Mouse (Mus musculus) myocyte (in vitro differentiated cells): Measurements from ENCODE around the gene Edc3. TPM values are rescaled to one million over a fixed set of nuclear protein-coding genes. Genes with fewer than 3 reads are reported as not detected.

Source experiments
- H3K27me3 ChIP-seq: one replicate; pipeline ENCODE4 v1.6.1; 2011; ENCODE audit not compliant: control insufficient read depth, insufficient read depth, insufficient read length
- H3K36me3 ChIP-seq: one replicate; pipeline ENCODE4 v1.6.1; 2011; ENCODE audit not compliant: control insufficient read depth, insufficient read depth
- H3K4me2 ChIP-seq: one replicate; pipeline ENCODE4 v1.6.1; 2011; ENCODE audit warnings: low read depth, control low read depth
- H3K4me3 ChIP-seq: one replicate; pipeline ENCODE4 v1.5.1; 2011; ENCODE audit warnings: mild to moderate bottlenecking, control low read depth, moderate library complexity
- H3K79me2 ChIP-seq: one replicate; pipeline ENCODE4 v1.6.1; 2011; ENCODE audit not compliant: control insufficient read depth, insufficient read depth
- H3ac ChIP-seq: one replicate; pipeline ENCODE4 v1.6.1; 2011; ENCODE audit not compliant: control insufficient read depth, insufficient read length
- CEBPB ChIP-seq: IDR thresholded peaks from 2 replicates; pipeline ENCODE4 v1.6.1; 2011; ENCODE audit warnings: mild to moderate bottlenecking, moderate library complexity; ENCODE audit not compliant: poor library complexity, insufficient read depth, severe bottlenecking
- E2F4 ChIP-seq: IDR thresholded peaks from one replicate; pipeline ENCODE4 v1.6.1; 2011; ENCODE audit warnings: mild to moderate bottlenecking, control low read depth, moderate library complexity; ENCODE audit not compliant: insufficient read depth
- MAX ChIP-seq: IDR thresholded peaks from one replicate; pipeline ENCODE4 v1.6.1; 2011; ENCODE audit warnings: low read depth, mild to moderate bottlenecking, control low read depth
- MYOD1 ChIP-seq, 3 experiments: IDR thresholded peaks; one replicate each; pipeline ENCODE4 v1.6.1; 2011; ENCODE audit warnings: control low read depth in 2 of 3, low read depth in 2 of 3, mild to moderate bottlenecking in 2 of 3, moderate library complexity in 1 of 3; ENCODE audit not compliant: insufficient read length in 2 of 3, control insufficient read depth in 1 of 3
- MYOG ChIP-seq, 3 experiments: IDR thresholded peaks; one replicate each; pipeline ENCODE4 v1.6.1; 2011; ENCODE audit warnings: control low read depth in 2 of 3, low read depth in 2 of 3, mild to moderate bottlenecking in 2 of 3; ENCODE audit not compliant: insufficient read length in 2 of 3, control insufficient read depth in 1 of 3, insufficient read depth in 1 of 3
- POLR2A ChIP-seq: IDR thresholded peaks from one replicate; pipeline ENCODE4 v1.6.1; 2011; ENCODE audit warnings: low read depth, mild to moderate bottlenecking, control low read depth, moderate library complexity; ENCODE audit not compliant: insufficient read length
- POLR2AphosphoS2 ChIP-seq: IDR thresholded peaks from one replicate; pipeline ENCODE4 v1.6.1; 2011; ENCODE audit warnings: low read depth, control low read depth; ENCODE audit not compliant: insufficient read length
- REST ChIP-seq: IDR thresholded peaks from one replicate; pipeline ENCODE4 v1.6.1; 2011; ENCODE audit warnings: mild to moderate bottlenecking, control low read depth, moderate library complexity; ENCODE audit not compliant: insufficient read depth, insufficient read length
- SRF ChIP-seq: IDR thresholded peaks from one replicate; pipeline ENCODE4 v1.6.1; 2011; ENCODE audit warnings: low read depth; ENCODE audit not compliant: control insufficient read depth, insufficient read length
- TCF12 ChIP-seq: IDR thresholded peaks from one replicate; pipeline ENCODE4 v1.6.1; 2011; ENCODE audit warnings: mild to moderate bottlenecking, control low read depth; ENCODE audit not compliant: poor library complexity, insufficient read depth, severe bottlenecking
- TCF3 ChIP-seq: IDR thresholded peaks from one replicate; pipeline ENCODE4 v1.6.1; 2011; ENCODE audit warnings: low read depth, control low read depth; ENCODE audit not compliant: insufficient read length
- USF1 ChIP-seq: IDR thresholded peaks from one replicate; pipeline ENCODE4 v1.6.1; 2011; ENCODE audit warnings: low read depth, mild to moderate bottlenecking, control low read depth, moderate library complexity
- polyA plus RNA-seq: library from polyadenylated mRNA; unstranded; fragments of >200 nt; fragmentation: generic; extraction: Trizol; gene quantifications from one replicate; pipeline ENCODE4 v1.2.1, GENCODE M21; 2012; ENCODE audit warnings: missing spikeins

The Edc3 gene
- polyA plus RNA-seq, 1 experiment, result 11.0 TPM

DNA sequence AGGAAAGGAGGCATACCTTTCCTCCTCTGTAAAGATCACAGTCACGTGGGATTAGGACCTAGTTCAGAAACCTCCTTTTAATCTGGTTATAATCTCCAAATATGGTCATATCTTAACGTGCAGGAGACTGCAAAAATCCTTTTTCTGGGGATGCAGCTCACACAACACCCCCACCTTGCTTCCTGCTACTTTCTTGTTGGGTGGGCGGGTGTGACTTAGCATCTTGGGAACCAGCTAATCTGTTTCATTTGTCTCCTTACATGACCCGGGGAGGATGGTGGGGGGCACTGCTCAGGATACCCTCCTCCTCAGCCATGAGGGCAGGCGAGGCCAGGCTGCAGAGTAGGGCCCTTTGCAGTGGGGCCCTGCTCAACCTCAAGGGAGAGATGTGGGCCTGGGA, 66.7 kb downstream of the Edc3 start:
- no peaks in the 10 kb centered on the region for H3K36me3 ChIP-seq
- H3K27me3 ChIP-seq, result peaks cover 12% of the 10 kb centered on the region
- no peak overlapping the region for H3K4me3 ChIP-seq
- no peak overlapping the region for H3ac ChIP-seq
- TF ChIP-seq E2F4 (no peak), USF1 (no peak), TCF3 (no peak), SRF (no peak), MAX (no peak), POLR2AphosphoS2 (no peak), MYOG (IDR thresholded peaks at IDR 0.05; ENCODE audit: control insufficient read depth in 1 of 3, insufficient read depth in 1 of 3, insufficient read length in 2 of 3, low read depth in 2 of 3) (no peak), POLR2A (no peak), REST (no peak), TCF12 (no peak), CEBPB (no peak), MYOD1 (IDR thresholded peaks at IDR 0.05; ENCODE audit: control insufficient read depth in 1 of 3, insufficient read length in 2 of 3, low read depth in 2 of 3) (no peak)
- H3K4me2 ChIP-seq, result no peak overlapping the region
- no peaks in the 10 kb centered on the region for H3K79me2 ChIP-seq

DNA sequence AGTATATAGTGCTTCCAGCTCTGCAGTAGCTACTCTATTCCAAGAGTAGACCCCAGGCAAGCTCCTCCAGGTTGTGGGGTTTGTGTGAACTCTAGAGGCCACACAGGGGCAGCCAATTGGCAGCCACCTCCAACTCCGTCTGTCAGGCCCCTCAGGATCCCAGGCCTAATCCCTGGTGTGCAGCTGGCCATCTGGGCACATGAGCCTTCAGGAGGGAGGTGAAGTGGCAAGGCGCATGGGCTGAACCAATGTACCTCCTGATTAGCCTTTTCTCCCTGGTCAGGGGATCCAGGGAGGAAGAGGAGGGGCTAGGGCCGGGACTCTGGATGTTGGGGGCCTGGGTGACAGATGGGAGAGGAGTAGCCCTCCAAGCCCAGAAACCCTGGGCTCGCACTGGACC, 67.4 kb downstream of the Edc3 start:
- H3K27me3 ChIP-seq, result peaks cover 12% of the 10 kb centered on the region
- no peak overlapping the region for H3K4me3 ChIP-seq
- H3K79me2 ChIP-seq, result no peaks in the 10 kb centered on the region
- no peak overlapping the region for H3K4me2 ChIP-seq
- H3K36me3 ChIP-seq, result no peaks in the 10 kb centered on the region
- no peak for TF ChIP-seq USF1
- TF ChIP-seq REST, result no peak
- no peak for TF ChIP-seq TCF12
- no peak for TF ChIP-seq CEBPB
- TF ChIP-seq MYOD1 (IDR thresholded peaks at IDR 0.05; ENCODE audit: control insufficient read depth in 1 of 3, insufficient read length in 2 of 3, low read depth in 2 of 3), result no peak
- TF ChIP-seq POLR2A, result no peak
- TF ChIP-seq SRF, result no peak
- TF ChIP-seq E2F4, result no peak
- TF ChIP-seq MYOG (IDR thresholded peaks at IDR 0.05; ENCODE audit: control insufficient read depth in 1 of 3, insufficient read depth in 1 of 3, insufficient read length in 2 of 3, low read depth in 2 of 3), result no peak
- no peak for TF ChIP-seq TCF3
- no peak for TF ChIP-seq MAX
- no peak for TF ChIP-seq POLR2AphosphoS2
- no peak overlapping the region for H3ac ChIP-seq

DNA sequence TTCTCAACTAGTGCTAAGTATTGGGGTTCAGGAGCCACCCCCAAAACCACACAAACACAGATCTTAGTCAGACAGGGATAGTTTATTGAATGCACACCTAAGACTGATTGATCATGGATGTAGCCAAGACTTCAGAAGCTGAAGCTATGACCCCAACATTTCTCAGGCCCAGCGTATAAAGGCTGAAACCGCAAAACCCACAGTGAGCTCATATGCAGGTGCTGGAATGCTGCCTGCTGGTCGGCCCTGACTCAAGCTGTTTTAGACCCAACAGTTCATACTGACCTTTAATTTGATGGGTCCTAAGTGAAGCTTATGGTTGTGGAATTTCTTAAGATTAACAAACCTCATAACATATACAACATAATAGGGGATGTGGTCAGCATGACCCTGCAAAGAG, 74.3 kb downstream of the Edc3 start:
- Histone ChIP-seq H3K4me2 (peak overlapping the region; percentile 1), H3K36me3 (no peaks in the 10 kb centered on the region), H3K27me3 (no peaks in the 10 kb centered on the region), H3ac (no peak overlapping the region), H3K79me2 (no peaks in the 10 kb centered on the region), H3K4me3 (no peak overlapping the region)
- no peak for TF ChIP-seq MYOD1 (IDR thresholded peaks at IDR 0.05; ENCODE audit: control insufficient read depth in 1 of 3, insufficient read length in 2 of 3, low read depth in 2 of 3)
- TF ChIP-seq POLR2A, result no peak
- TF ChIP-seq TCF3, result no peak
- no peak for TF ChIP-seq MAX
- no peak for TF ChIP-seq USF1
- no peak for TF ChIP-seq MYOG (IDR thresholded peaks at IDR 0.05; ENCODE audit: control insufficient read depth in 1 of 3, insufficient read depth in 1 of 3, insufficient read length in 2 of 3, low read depth in 2 of 3)
- no peak for TF ChIP-seq CEBPB
- TF ChIP-seq POLR2AphosphoS2, result no peak
- TF ChIP-seq SRF, result no peak
- no peak for TF ChIP-seq E2F4
- no peak for TF ChIP-seq TCF12
- no peak for TF ChIP-seq REST

DNA sequence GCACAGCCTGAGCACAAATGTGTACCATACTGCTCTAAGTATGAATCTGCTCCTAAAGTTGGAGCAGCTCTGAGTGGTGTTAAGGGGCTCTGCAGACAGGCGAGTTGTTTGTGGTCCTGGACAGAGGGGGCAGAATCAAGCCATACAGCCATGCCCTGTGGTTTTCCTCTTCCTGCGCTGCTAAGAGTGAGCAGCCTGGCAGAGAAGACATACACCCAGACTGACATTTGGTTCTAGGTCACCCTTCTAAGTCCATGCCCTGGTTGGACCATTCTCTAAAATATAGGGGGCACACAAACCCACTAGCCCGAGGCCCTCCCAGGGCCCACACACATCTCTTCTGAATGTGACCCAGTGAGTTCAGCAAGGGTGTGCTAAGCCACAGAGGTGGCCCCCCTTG, 81.4 kb downstream of the Edc3 start:
- Histone ChIP-seq H3K27me3 (no peaks in the 10 kb centered on the region), H3K36me3 (no peaks in the 10 kb centered on the region), H3ac (no peak overlapping the region), H3K79me2 (no peaks in the 10 kb centered on the region), H3K4me3 (no peak overlapping the region), H3K4me2 (no peak overlapping the region)
- no peak for TF ChIP-seq MYOG (IDR thresholded peaks at IDR 0.05; ENCODE audit: control insufficient read depth in 1 of 3, insufficient read depth in 1 of 3, insufficient read length in 2 of 3, low read depth in 2 of 3)
- no peak for TF ChIP-seq E2F4
- no peak for TF ChIP-seq POLR2AphosphoS2
- no peak for TF ChIP-seq TCF12
- no peak for TF ChIP-seq USF1
- TF ChIP-seq SRF, result no peak
- no peak for TF ChIP-seq TCF3
- TF ChIP-seq REST, result no peak
- TF ChIP-seq MAX, result no peak
- TF ChIP-seq POLR2A, result no peak
- TF ChIP-seq MYOD1 (IDR thresholded peaks at IDR 0.05; ENCODE audit: control insufficient read depth in 1 of 3, insufficient read length in 2 of 3, low read depth in 2 of 3), result no peak
- no peak for TF ChIP-seq CEBPB

DNA sequence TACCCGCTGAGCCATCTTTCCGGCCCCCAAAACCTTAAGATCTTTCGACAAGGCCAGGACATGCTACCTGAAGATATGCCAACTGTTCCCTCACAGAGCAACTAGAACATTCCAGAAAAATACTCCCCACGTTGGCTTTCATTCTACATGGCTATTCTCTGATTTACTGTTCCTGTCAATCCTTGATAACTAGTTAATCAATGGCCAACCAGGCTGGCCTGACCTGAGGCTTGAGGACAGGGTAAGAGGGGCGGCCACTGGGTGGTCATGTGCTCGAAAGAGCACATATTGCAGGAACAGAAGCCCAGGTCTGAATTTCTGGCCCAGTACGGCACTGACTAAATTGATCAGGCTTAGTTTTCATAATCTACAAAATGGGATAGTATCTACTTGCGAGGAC, 89.1 kb downstream of the Edc3 start:
- H3K4me3 ChIP-seq, result no peak overlapping the region
- no peak overlapping the region for H3ac ChIP-seq
- TF ChIP-seq MYOG (IDR thresholded peaks at IDR 0.05; ENCODE audit: control insufficient read depth in 1 of 3, insufficient read depth in 1 of 3, insufficient read length in 2 of 3, low read depth in 2 of 3) (no peak), SRF (no peak), REST (no peak)
- no peaks in the 10 kb centered on the region for H3K27me3 ChIP-seq
- H3K4me2 ChIP-seq, result no peak overlapping the region
- H3K79me2 ChIP-seq, result no peaks in the 10 kb centered on the region
- no peaks in the 10 kb centered on the region for H3K36me3 ChIP-seq
